Mouse (Mus musculus) lung, postnatal 0 days (tissue): ENCODE measurements around the gene Gm49776.

Source experiments
- CTCF ChIP-seq: IDR thresholded peaks from 2 replicates; pipeline ENCODE4 v1.5.1; 2016; ENCODE audit warnings: antibody characterized with exemption, mild to moderate bottlenecking
- EP300 ChIP-seq: IDR thresholded peaks from 2 replicates; pipeline ENCODE4 v1.6.1; 2016; ENCODE audit warnings: antibody characterized with exemption, mild to moderate bottlenecking, control low read depth

- TF ChIP-seq CTCF = no peak
- TF ChIP-seq EP300 = no peak
These were observed 27.5 kb downstream of the Gm49776 start for GRCm38 (mm10) chr16:18230617-18231016.
